Mouse (Mus musculus): ENCODE measurements at regions not wholly inside any gene's neighbourhood (a gene's known extent, or its start where the extent isn't known, plus 50 kb on each side); places are given as distances from the start of the nearest gene placed in this dataset.

- no peak for DNase-seq (ENCODE audit: low spot score)
Observed at GRCm38 (mm10) chr5:99165807-99166360, 128.7 kb upstream of the Prkg2 start.

GRCm38 (mm10) chr5:99157973-99158372 is 120.8 kb upstream of the Prkg2 start:
- peak; percentile 58 for DNase-seq (ENCODE audit: low spot score)

GRCm38 (mm10) chr5:99153269-99153850 is 116.2 kb upstream of the Prkg2 start:
- no peak for DNase-seq (ENCODE audit: low spot score)

- DNase-seq (ENCODE audit: low spot score) = no peak
Observed at GRCm38 (mm10) chr5:99152299-99152698, 115.1 kb upstream of the Prkg2 start.

GRCm38 (mm10) chr5:99149904-99150303 is 112.8 kb upstream of the Prkg2 start:
- DNase-seq (ENCODE audit: low spot score) = no peak

GRCm38 (mm10) chr5:99132670-99133069 is 95.5 kb upstream of the Prkg2 start:
- no peak for DNase-seq (ENCODE audit: low spot score)

- no peak for DNase-seq (ENCODE audit: low spot score)
Observed at GRCm38 (mm10) chr5:99128628-99129027, 91.5 kb upstream of the Prkg2 start.

GRCm38 (mm10) chr5:99125418-99125817 is 88.3 kb upstream of the Prkg2 start:
- no peak for DNase-seq (ENCODE audit: low spot score)

- DNase-seq (ENCODE audit: low spot score) = no peak
Observed at GRCm38 (mm10) chr5:99111755-99112154, 74.6 kb upstream of the Prkg2 start.

GRCm38 (mm10) chr5:99111235-99111634 is 74.1 kb upstream of the Prkg2 start:
- DNase-seq (ENCODE audit: low spot score) = no peak

GRCm38 (mm10) chr5:99099727-99100116 is 62.6 kb upstream of the Prkg2 start:
- no peak for DNase-seq (ENCODE audit: low spot score)

GRCm38 (mm10) chr5:99099014-99099726 is 62.0 kb upstream of the Prkg2 start:
- DNase-seq (ENCODE audit: low spot score) = no peak

All from testis, postnatal 10 days (tissue).